In the genomic region with DNA sequence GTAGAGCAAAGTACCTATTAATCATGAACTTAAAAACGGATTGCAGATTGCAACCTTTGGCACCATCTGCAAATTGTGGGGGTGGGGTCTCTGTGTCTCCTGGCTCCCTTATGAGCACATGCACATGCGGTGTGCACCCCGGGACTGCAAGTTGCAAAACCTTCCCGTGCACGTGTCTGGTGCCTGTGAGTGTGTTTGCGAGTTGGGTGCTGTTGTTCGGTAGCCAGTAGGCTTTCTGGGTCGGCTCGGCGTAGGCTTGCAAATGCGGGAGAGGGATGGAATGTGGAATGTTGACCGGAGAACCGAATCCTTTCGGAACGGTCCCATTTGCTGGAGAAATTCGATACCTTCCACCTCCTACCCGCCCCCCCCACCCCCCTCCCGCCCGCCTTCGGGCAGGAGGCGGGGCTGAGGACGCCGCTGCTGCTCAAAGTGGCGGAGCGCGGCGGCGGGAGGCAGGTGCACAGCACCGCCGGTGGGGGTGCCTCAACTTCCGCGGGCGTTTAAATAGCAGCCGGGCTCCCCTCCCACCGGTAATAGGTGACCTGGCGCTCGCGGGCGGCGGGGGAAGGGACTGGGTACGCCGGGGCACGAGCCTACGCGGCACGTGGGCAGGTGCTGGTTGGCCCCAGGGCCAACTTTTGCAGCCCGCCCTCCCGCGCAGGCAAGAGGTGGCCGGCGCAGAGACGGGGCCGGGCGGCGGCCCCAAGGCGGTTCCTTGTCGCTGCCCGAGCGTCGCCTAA, we compare ENCODE assay signal across 8 mouse cellular contexts. TPM values are rescaled to one million over a fixed set of nuclear protein-coding genes. Genes with fewer than 3 reads are reported as not detected.
A peak's percentile ranks its signal among the peaks of the same experiment; 100 is the strongest.
DNase-seq lines count a peak whose midpoint lies in the region; ATAC-seq and TF ChIP-seq lines count a peak whose summit lies in the region.

No protein-coding gene starts in this region.

- DNase-seq in ES-CJ7 (ENCODE audit: low read depth, low spot score): peak; percentile 80
- DNase-seq in heart, postnatal 0 days (ENCODE audit: low spot score): peak; percentile 56
- DNase-seq in kidney, postnatal 36 days: peak; percentile 94 to 95
- peak; percentile 90 for DNase-seq in stomach, postnatal 0 days (ENCODE audit: low spot score)

- H3K27ac ChIP-seq in forebrain, embryonic 12.5 days: peak overlapping the region; percentile 98
- peak overlapping the region; percentile 99 for H3K27ac ChIP-seq in heart, postnatal 0 days (ENCODE audit: low read depth)
- peak overlapping the region; percentile 97 for H3K27ac ChIP-seq in liver, embryonic 16.5 days (ENCODE audit: low read length)
- H3K27ac ChIP-seq in neural tube, embryonic 12.5 days: peak overlapping the region; percentile 89
- peak overlapping the region; percentile 96 for H3K27ac ChIP-seq in stomach, postnatal 0 days (replicated peaks)

- peaks cover 19% of the 10 kb centered on the region for H3K4me1 ChIP-seq in forebrain, embryonic 12.5 days
- H3K4me1 ChIP-seq in heart, postnatal 0 days (ENCODE audit: control insufficient read depth, insufficient read depth): 0 out of 2 replicates have a peak, but pooled peaks cover 3% of the 10 kb centered on the region
- peaks cover 23% of the 10 kb centered on the region for H3K4me1 ChIP-seq in liver, embryonic 16.5 days (ENCODE audit: control insufficient read depth, low read depth, low read length)
- H3K4me1 ChIP-seq in neural tube, embryonic 12.5 days: peaks cover 13% of the 10 kb centered on the region
- H3K4me1 ChIP-seq in stomach, postnatal 0 days (replicated peaks; ENCODE audit: control insufficient read depth, insufficient read depth): no peaks in the 10 kb centered on the region

- peak overlapping the region; percentile 70 for H3K4me3 ChIP-seq in forebrain, embryonic 12.5 days (replicated peaks)
- H3K4me3 ChIP-seq in heart, postnatal 0 days (ENCODE audit: low read depth, low read length): peak overlapping the region; percentile 93
- H3K4me3 ChIP-seq in liver, embryonic 16.5 days (ENCODE audit: low read depth, low read length): peak overlapping the region; percentile 84
- H3K4me3 ChIP-seq in neural tube, embryonic 12.5 days: peak overlapping the region; percentile 70
- peak overlapping the region; percentile 77 for H3K4me3 ChIP-seq in stomach, postnatal 0 days (ENCODE audit: low read depth, low read length)

- H3K4me2 ChIP-seq in forebrain, embryonic 12.5 days: peak overlapping the region; percentile 82
- H3K4me2 ChIP-seq in heart, postnatal 0 days (ENCODE audit: low read depth, low read length): peak overlapping the region; percentile 100
- H3K4me2 ChIP-seq in liver, embryonic 16.5 days (ENCODE audit: low read depth, low read length): peak overlapping the region; percentile 92
- H3K4me2 ChIP-seq in neural tube, embryonic 12.5 days (replicated peaks): peak overlapping the region; percentile 89
- peak overlapping the region; percentile 95 for H3K4me2 ChIP-seq in stomach, postnatal 0 days (replicated peaks; ENCODE audit: low read depth)

- no peaks in the 10 kb centered on the region; the same call in 1 of the 2 replicates for H3K27me3 ChIP-seq in forebrain, embryonic 12.5 days
- H3K27me3 ChIP-seq in heart, postnatal 0 days (ENCODE audit: control insufficient read depth, insufficient read depth, low read length): no peaks in the 10 kb centered on the region
- H3K27me3 ChIP-seq in liver, embryonic 16.5 days (ENCODE audit: control insufficient read depth, insufficient read depth, low read depth, low read length): no peaks in the 10 kb centered on the region
- H3K27me3 ChIP-seq in neural tube, embryonic 12.5 days (replicated peaks): no peaks in the 10 kb centered on the region
- no peaks in the 10 kb centered on the region for H3K27me3 ChIP-seq in stomach, postnatal 0 days (ENCODE audit: control insufficient read depth, insufficient read depth, low read length)

- WGBS in forebrain, embryonic 12.5 days: under 1% methylated on average over 53 of the region's 60 CpGs
- WGBS in heart, postnatal 0 days: under 1% methylated on average over 43 of the region's 60 CpGs
- WGBS in liver, embryonic 16.5 days (ENCODE audit: insufficient replicate concordance): under 1% methylated on average over 51 of the region's 60 CpGs
- WGBS in neural tube, embryonic 12.5 days: under 1% methylated on average over 59 of the region's 60 CpGs
- under 1% methylated on average over 43 of the region's 60 CpGs for WGBS in stomach, postnatal 0 days

- H3K9ac ChIP-seq in forebrain, embryonic 12.5 days: peak overlapping the region; percentile 91
- H3K9ac ChIP-seq in heart, postnatal 0 days (replicated peaks; ENCODE audit: low read depth, low read length): peak overlapping the region; percentile 93
- H3K9ac ChIP-seq in liver, embryonic 16.5 days (ENCODE audit: low read depth, low read length): peak overlapping the region; percentile 93
- peak overlapping the region; percentile 86 for H3K9ac ChIP-seq in neural tube, embryonic 12.5 days
- H3K9ac ChIP-seq in stomach, postnatal 0 days (ENCODE audit: low read length): peak overlapping the region; percentile 79

- H3K9me3 ChIP-seq in forebrain, embryonic 12.5 days: no peaks in the 10 kb centered on the region
- H3K9me3 ChIP-seq in heart, postnatal 0 days (replicated peaks; ENCODE audit: control insufficient read depth, low read length): no peaks in the 10 kb centered on the region
- no peaks in the 10 kb centered on the region for H3K9me3 ChIP-seq in liver, embryonic 16.5 days (replicated peaks; ENCODE audit: control insufficient read depth, low read length)
- H3K9me3 ChIP-seq in neural tube, embryonic 12.5 days: no peaks in the 10 kb centered on the region
- H3K9me3 ChIP-seq in stomach, postnatal 0 days (ENCODE audit: control insufficient read depth, low read length): no peaks in the 10 kb centered on the region

- no peak for TF ChIP-seq EP300 in heart, postnatal 0 days (IDR thresholded peaks at IDR 0.05; ENCODE audit: low read depth)
- no peak for TF ChIP-seq EP300 in stomach, postnatal 0 days (optimal IDR thresholded peaks at IDR 0.05)

- H3K36me3 ChIP-seq in forebrain, embryonic 12.5 days (replicated peaks): no peaks in the 10 kb centered on the region
- no peaks in the 10 kb centered on the region for H3K36me3 ChIP-seq in heart, postnatal 0 days (replicated peaks; ENCODE audit: control insufficient read depth, insufficient read depth, low read length)
- no peaks in the 10 kb centered on the region for H3K36me3 ChIP-seq in liver, embryonic 16.5 days (ENCODE audit: control insufficient read depth, insufficient read depth)
- H3K36me3 ChIP-seq in neural tube, embryonic 12.5 days: no peaks in the 10 kb centered on the region
- no peaks in the 10 kb centered on the region for H3K36me3 ChIP-seq in stomach, postnatal 0 days (ENCODE audit: control insufficient read depth, insufficient read depth, low read length)

- ATAC-seq in cerebellum, adult (ENCODE audit: insufficient number of reproducible peaks, low FRiP score, low TSS enrichment): peak; percentile 43
- ATAC-seq in forebrain, embryonic 12.5 days (ENCODE audit: low FRiP score): peak; percentile 57
- peak; percentile 47 for ATAC-seq in heart, postnatal 0 days (ENCODE audit: insufficient read depth, low read depth)
- peak; percentile 52 for ATAC-seq in liver, embryonic 16.5 days (ENCODE audit: low read depth)
- ATAC-seq in neural tube, embryonic 12.5 days (ENCODE audit: low FRiP score, low read depth): peak; percentile 43
- peak; percentile 79 for ATAC-seq in stomach, postnatal 0 days (ENCODE audit: low FRiP score, low TSS enrichment)

- no peak for TF ChIP-seq CTCF in heart, postnatal 0 days (IDR thresholded peaks at IDR 0.05; ENCODE audit: low read depth)
- peak; percentile 32; the same call in 1 of the 2 replicates for TF ChIP-seq CTCF in stomach, postnatal 0 days (IDR thresholded peaks at IDR 0.05; ENCODE audit: low read depth)

RNA-seq across cellular contexts. Expression of a gene that starts 9.1 kb away (rescaled TPM):
- 20.9 and 21.9 TPM in 2 replicates for polyA plus RNA-seq in forebrain, embryonic 12.5 days (2016; fragmentation: Nextera tagmentation; extraction: Ambion mirVana)
- total RNA-seq in heart, postnatal 0 days (2014; rRNA removed; ENCODE audit: low replicate concordance): 14.5 and 16.8 TPM in 2 replicates
- 12.6 and 13.9 TPM in 2 replicates for polyA plus RNA-seq in heart, postnatal 0 days (2015; fragmentation: Nextera tagmentation; extraction: Ambion mirVana)
- 6.5 and 6.8 TPM in 2 replicates for polyA plus RNA-seq in liver, embryonic 16.5 days (2015; fragmentation: Nextera tagmentation; extraction: Ambion mirVana)
- polyA plus RNA-seq in neural tube, embryonic 12.5 days (2016; fragmentation: Nextera tagmentation; extraction: Ambion mirVana): 14.0 and 14.4 TPM in 2 replicates
- polyA plus RNA-seq in stomach, postnatal 0 days (2015; fragmentation: Nextera tagmentation; extraction: Ambion mirVana): 7.6 and 9.0 TPM in 2 replicates

Comparison
In these comparisons a context has a peak if more than half of its experiments do, and no peak if none do; other contexts are left out.
1. Peak in every context shown above with its lines: DNase-seq, ATAC-seq, H3K4me3 ChIP-seq and H3K27ac ChIP-seq.